Mouse (Mus musculus) monocyte, adult 5-6 weeks (primary cell): ENCODE data around the gene Hist1h2br. TPM values are rescaled to one million over a fixed set of nuclear protein-coding genes. Genes with fewer than 3 reads are reported as not detected.

Experiments
- total RNA-seq: library from RNA; stranded (forward); fragments of 200-1000, 200-491, 200-594 nt; gene quantifications from 3 replicates; pipeline ENCODE4 v1.2.3, GENCODE M21; 2017

Hist1h2br gene
- total RNA-seq, 1 experiment from 2014 or later = 55.6 TPM

Other genes with a start within 250 kb of the Hist1h2br start
- not detected in 3 replicates for gene Olfr1362, start 219.7 kb upstream of the Hist1h2br start, total RNA-seq
- not detected in 3 replicates for gene Olfr11, start 191.2 kb upstream of the Hist1h2br start, total RNA-seq
- not detected in 3 replicates for gene Olfr1361, start 170.4 kb upstream of the Hist1h2br start, total RNA-seq
- not detected in 3 replicates for gene Olfr1360, start 156.3 kb upstream of the Hist1h2br start, total RNA-seq
- gene Olfr1359, start 135.6 kb upstream of the Hist1h2br start, total RNA-seq = not detected in 3 replicates
- gene Hist1h2bl, start 117.6 kb upstream of the Hist1h2br start, total RNA-seq = 7.1 to 7.9 TPM in 2 of 3 replicates, not detected in the other
- gene Hist1h2ai, start 117.3 kb upstream of the Hist1h2br start, total RNA-seq = 159 to 372 TPM (median 273 TPM) in 3 replicates
- 7.2 to 20.1 TPM (median 13.0 TPM) in 3 replicates for gene Hist1h3h, start 116.1 kb upstream of the Hist1h2br start, total RNA-seq
- 4.9 to 12.8 TPM (median 8.3 TPM) in 3 replicates for gene Hist1h2bm, start 111.7 kb upstream of the Hist1h2br start, total RNA-seq
- gene Hist1h4j, start 98.7 kb upstream of the Hist1h2br start, total RNA-seq = 8.3 to 34.5 TPM (median 21.9 TPM) in 3 replicates
- 57.7 to 141 TPM (median 135 TPM) in 3 replicates for gene Hist1h4k, start 83.2 kb upstream of the Hist1h2br start, total RNA-seq
- gene Hist1h2ak, start 79.9 kb upstream of the Hist1h2br start, total RNA-seq = 46.9 to 83.1 TPM (median 55.4 TPM) in 3 replicates
- 54.5 to 81.8 TPM (median 76.8 TPM) in 3 replicates for gene Hist1h2bn, start 79.6 kb upstream of the Hist1h2br start, total RNA-seq
- gene Hist1h1b, start 53.1 kb upstream of the Hist1h2br start, total RNA-seq = 74.2 to 131 TPM (median 93.8 TPM) in 3 replicates
- 8.6 to 11.4 TPM in 2 of 3 replicates, not detected in the other for gene Hist1h3i, start 50.4 kb upstream of the Hist1h2br start, total RNA-seq
- gene Hist1h2an, start 46.5 kb upstream of the Hist1h2br start, total RNA-seq = 15.0 to 50.0 TPM (median 36.2 TPM) in 3 replicates
- 5.2 to 12.6 TPM (median 8.0 TPM) in 3 replicates for gene Hist1h2bp, start 46.3 kb upstream of the Hist1h2br start, total RNA-seq
- 1.1 to 64.9 TPM (median 28.6 TPM) in 3 replicates for gene Hist1h2bq, start 23.5 kb upstream of the Hist1h2br start, total RNA-seq
- 114 TPM in 1 of 3 replicates, not detected in the others for gene Hist1h2ao, start 23.3 kb upstream of the Hist1h2br start, total RNA-seq
- 43.0 to 386 TPM (median 131 TPM) in 3 replicates for gene Hist1h4m, start 22.0 kb upstream of the Hist1h2br start, total RNA-seq
- 19.1 to 188 TPM (median 85.7 TPM) in 3 replicates for gene Hist1h4n, start 1.5 kb upstream of the Hist1h2br start, total RNA-seq
- gene Hist1h2ap, start 236 bp upstream of the Hist1h2br start, total RNA-seq = 9.0 to 155 TPM (median 73.9 TPM) in 3 replicates
- gene Zfp184, start 111.4 kb downstream of the Hist1h2br start, total RNA-seq = 2.1 to 2.6 TPM in 2 of 3 replicates, not detected in the other
- gene Pom121l2, start 147.5 kb downstream of the Hist1h2br start, total RNA-seq = 0.32 to 0.78 TPM in 2 of 3 replicates, not detected in the other
- 0.10 to 0.64 TPM in 2 of 3 replicates, not detected in the other for gene Prss16, start 176.0 kb downstream of the Hist1h2br start, total RNA-seq
- 11.3 to 37.5 TPM in 2 of 3 replicates, not detected in the other for gene Hist1h2ah, start 201.8 kb downstream of the Hist1h2br start, total RNA-seq
- 6.8 to 12.3 TPM (median 11.3 TPM) in 3 replicates for gene Hist1h2bk, start 202.1 kb downstream of the Hist1h2br start, total RNA-seq
- 13.3 to 29.5 TPM (median 23.6 TPM) in 3 replicates for gene Hist1h4i, start 207.6 kb downstream of the Hist1h2br start, total RNA-seq
- 17.4 to 59.7 TPM in 2 of 3 replicates, not detected in the other for gene Hist1h2ag, start 209.2 kb downstream of the Hist1h2br start, total RNA-seq
- gene Hist1h2bj, start 209.5 kb downstream of the Hist1h2br start, total RNA-seq = 7.1 to 19.9 TPM in 2 of 3 replicates, not detected in the other